Mouse (Mus musculus) layer of hippocampus, postnatal 10 days (tissue): ENCODE measurements around the gene Homer1. TPM values are rescaled to one million over a fixed set of nuclear protein-coding genes. Genes with fewer than 3 reads are reported as not detected.
A peak's percentile ranks its signal among the peaks of the same experiment; 100 is the strongest.

ENCODE experiments used
- DNase-seq, 2 experiments: peaks; one replicate each; pipeline ENCODE4 v3.0.0; 2021; ENCODE audit warnings: low spot score in 2 of 2
- total RNA-seq, 2 experiments: library from RNA; stranded (reverse); gene quantifications; 2 replicates each; pipeline ENCODE4 v1.2.3; 2021

Homer1 gene
- total RNA-seq, 2 experiments from 2014 or later: 128 to 134 TPM

DNA sequence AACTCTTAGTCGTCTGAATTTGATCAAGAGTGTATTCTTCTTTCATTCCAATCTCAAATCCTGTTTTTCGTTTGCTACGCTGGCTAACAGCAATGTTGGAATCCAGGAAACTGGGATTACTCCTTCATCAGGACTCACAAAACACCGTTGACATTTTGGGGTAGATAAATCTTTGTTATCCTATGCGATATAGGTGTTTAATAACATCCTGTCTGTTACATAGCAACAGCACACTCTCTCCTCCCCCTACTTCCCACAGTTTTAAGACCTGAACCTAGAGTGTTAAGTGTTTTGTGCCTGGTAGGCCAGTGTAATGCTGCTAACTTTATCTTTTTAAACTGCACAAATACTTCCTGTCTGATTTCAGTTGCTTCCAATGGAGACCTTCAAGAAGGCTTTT, 39.0 kb downstream of the Homer1 start:
- no peak for DNase-seq

- DNase-seq: no peak
Measured at GRCm38 (mm10) chr13:93340555-93341278, 41.3 kb downstream of the Homer1 start.

DNA sequence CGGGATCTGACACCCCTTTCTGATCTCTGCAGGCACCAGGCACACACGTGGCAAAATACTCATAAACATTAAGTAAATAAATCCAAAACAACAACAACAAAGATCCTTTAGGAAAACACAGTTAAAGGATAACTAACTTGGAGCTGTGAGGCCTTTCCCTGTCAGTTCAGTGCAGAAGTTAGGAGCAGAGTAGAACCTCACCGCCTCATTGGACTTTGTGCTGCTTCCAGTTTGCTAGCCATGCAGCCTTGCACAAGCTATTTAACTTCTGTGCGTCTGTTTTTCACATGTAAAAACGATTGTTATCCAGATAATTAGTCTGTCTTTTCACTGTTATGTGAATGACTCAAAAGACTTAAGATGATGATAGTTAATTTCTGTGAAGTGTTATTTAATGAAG, 43.2 kb downstream of the Homer1 start:
- no peak for DNase-seq

DNA sequence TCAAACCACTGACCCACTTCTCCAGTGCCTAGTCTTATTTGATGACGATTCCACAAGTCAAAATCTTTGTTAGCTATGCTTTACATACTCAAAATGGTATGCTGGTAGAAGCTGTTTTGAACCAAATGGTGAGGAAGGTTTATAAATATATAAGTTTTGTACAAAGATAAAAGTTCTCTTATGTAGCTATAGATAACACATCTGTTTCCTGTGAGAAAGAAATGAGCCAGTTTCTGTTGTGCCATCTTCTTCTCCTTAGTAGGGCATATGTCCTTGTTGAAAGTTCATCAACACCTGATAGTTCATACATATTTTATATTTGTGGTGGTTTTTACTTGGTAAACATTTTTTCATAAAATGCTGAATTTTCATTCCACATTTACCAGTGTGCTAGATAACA, 45.0 kb downstream of the Homer1 start:
- no peak for DNase-seq

- DNase-seq: no peak
Measured at GRCm38 (mm10) chr13:93345854-93346253, 46.4 kb downstream of the Homer1 start.

- DNase-seq: no peak
Measured at GRCm38 (mm10) chr13:93352030-93352429, 52.6 kb downstream of the Homer1 start.

DNA sequence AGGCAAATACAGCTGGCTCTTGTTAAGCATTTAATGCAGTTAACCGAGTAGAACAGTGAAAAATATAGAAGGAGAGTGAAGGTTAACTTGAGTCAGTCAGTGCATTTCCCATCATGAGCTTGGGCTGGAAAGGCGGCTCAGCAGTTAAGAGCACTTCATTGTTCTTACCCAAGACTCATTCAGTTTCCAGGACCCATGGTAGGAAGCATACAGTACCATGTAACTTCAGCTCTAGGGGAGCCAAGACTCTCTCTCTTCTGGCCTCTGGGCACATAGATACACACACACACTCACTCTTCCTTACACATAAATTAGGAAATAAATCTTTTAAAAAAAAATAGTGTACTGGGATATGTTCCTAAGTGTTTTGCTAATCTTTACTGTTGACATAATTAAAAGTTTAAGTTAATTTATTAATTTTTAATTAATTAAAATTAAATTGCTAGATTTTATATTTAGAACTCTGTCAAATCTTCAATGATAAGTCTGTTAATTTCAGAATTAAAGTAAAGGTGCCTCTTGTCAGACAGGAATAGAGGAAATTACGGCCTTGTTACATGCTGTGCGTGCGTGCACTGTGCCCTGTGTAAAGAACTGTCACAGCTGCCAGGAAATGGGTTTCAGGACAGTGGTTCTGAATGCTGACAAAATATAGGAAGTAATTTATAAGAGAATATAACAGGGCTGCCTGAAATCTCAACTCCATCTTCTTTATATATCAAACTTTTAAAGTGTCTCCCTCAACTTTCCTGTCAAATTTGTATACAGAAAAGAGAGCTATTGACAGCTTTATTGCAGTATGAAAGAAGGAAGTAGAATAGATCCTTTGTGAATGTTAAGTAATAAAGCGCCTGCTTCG, 55.2 kb downstream of the Homer1 start:
- no peak for DNase-seq

DNA sequence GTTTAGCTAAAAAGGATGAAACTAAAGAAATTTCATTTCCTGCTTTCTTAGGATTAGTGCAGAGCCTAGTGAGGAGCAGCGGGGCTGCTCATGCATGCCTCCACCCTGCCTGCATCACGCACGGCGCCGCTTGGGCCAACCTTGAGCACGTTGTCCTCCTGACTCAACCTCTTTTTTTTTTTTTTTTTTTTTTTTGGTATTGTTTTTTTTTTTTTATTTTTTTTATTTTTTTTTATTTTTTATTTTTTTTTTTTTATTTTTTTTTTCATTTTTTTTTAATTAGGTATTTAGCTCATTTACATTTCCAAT, 55.8 kb downstream of the Homer1 start:
- no peak for DNase-seq

DNA sequence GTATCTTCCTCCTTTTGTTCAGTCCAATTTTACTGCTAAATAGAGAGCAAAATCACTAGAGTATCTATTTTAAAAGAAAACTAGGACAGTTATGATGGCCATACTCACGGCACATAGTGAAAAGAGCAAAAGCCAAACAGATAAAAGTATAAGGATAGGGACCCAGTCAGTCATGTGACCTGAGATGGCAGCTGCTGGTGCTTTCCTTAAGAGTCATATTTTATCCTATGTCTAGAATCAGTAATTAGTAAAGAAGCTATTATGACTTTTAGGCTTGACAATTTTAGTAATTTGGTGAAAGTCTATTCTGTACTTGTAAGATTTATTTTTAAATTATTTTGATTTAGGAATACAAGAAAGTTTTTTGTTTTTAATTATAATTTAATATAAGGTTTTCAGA, 59.1 kb downstream of the Homer1 start:
- no peak for DNase-seq

- DNase-seq: no peak
Measured at GRCm38 (mm10) chr13:93367555-93367954, 68.1 kb downstream of the Homer1 start.

GRCm38 (mm10) chr13:93368812-93369584, 69.6 kb downstream of the Homer1 start:
- no peak for DNase-seq

- DNase-seq: no peak
Measured at GRCm38 (mm10) chr13:93374457-93374856, 75.0 kb downstream of the Homer1 start.

- no peak for DNase-seq
Measured at GRCm38 (mm10) chr13:93378493-93378892, 79.1 kb downstream of the Homer1 start.

- DNase-seq: no peak
Measured at GRCm38 (mm10) chr13:93380399-93381063, 81.1 kb downstream of the Homer1 start.

GRCm38 (mm10) chr13:93381301-93381700, 81.9 kb downstream of the Homer1 start:
- DNase-seq: no peak

DNA sequence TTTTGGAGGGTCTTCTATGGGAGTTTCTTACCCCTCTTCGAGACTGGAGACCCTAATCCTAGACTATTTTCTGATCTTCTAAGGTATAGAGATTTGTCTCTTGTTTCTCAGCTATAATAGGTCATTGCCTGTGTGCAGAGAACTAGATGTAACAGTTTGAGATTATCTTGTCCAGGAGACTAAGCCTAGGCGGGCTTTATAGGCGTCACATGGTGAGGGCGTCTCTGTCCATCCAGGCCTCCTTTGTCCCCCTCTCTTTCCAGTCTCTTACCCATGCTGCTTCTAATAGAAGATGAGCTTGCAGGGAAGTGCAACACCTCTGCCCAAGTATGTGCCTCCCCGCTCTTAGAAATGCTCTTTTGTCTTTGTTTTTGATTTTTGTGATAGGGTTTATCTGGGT, 83.7 kb downstream of the Homer1 start:
- no peak for DNase-seq

- DNase-seq: no peak
Measured at GRCm38 (mm10) chr13:93383620-93384019, 84.2 kb downstream of the Homer1 start.

DNA sequence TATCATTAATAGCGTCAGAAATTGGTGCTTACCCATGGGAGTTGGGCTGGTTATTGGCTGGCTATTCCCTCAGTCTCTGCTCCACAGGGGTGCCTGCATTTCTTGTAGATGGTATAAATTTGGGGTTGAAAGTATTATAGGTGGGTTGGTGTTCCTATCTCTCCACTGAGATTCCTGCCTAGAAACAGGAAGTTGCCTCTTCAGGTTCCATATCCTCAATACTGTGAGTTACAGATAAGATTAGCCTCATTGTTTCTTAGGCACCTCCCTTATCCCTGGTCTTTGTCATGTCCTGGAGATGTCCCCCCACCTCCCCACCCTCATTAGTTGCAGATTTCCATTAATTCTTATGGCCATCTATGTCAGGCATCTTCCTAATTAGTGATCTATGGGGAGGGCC, 85.0 kb downstream of the Homer1 start:
- DNase-seq: no peak

DNA sequence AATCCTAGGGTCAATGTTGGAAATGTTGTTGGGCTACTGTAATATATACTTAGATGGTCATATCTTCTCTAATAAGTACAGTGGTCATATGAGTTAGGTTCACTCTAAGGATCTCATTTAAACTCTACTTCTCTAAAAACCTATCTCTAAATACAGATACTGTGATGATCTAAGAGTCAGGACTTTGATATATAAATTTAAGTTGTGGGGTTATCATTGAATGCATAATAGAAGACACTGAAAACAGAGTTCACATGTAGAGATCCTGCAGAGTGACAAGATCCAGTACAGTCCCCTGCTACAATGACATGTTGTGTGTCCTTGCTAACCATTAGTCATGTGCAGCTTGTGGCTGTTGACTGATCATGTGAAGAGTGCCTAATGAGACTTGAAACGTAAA, 85.7 kb downstream of the Homer1 start:
- DNase-seq: no peak

DNA sequence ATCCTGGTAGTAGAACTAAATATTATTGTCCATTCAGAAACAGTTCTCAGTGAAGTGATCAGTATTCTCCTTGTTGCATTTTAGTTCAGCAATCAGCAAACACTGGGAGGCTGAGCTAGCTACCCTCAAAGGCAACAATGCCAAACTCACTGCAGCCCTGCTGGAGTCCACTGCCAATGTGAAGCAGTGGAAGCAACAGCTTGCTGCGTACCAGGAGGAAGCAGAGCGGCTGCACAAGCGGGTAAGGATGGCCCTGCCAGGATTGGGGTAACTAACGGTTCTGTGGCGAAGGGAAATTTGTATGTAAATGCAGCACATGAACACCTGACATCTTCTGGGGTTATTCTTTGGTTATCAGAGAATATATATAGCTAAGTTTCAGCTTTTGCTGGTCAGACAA, 88.0 kb downstream of the Homer1 start:
- DNase-seq: peak; percentile 17 to 27

GRCm38 (mm10) chr13:93388594-93389241, 89.3 kb downstream of the Homer1 start:
- DNase-seq: no peak
